In genomic region chr11:105453084-105453483, GRCm38 (mm10) we compare ENCODE assay signal across 18 mouse cellular contexts. TPM values are rescaled to one million over a fixed set of nuclear protein-coding genes. Genes with fewer than 3 reads are reported as not detected.
"Had no signal": no experiment of that assay in that cellular context is flagged by ENCODE, and none has a peak within 500 bp of the region (broad histone marks: within the 10 kb centered on the region; RNA-seq: fewer than 3 reads in every experiment).

No protein-coding gene starts in this region.

- H3K27me3 ChIP-seq: neural tube, embryonic 12.5 days had no signal

- H3K36me3 ChIP-seq: limb, embryonic 15.5 days; liver, embryonic 12.5 days; midbrain, embryonic 10.5 days; neural tube, embryonic 12.5 days had no signal

- H3K27ac ChIP-seq: left cerebral cortex, adult 2 months; limb, embryonic 15.5 days; liver, embryonic 12.5 days; midbrain, embryonic 10.5 days; neural tube, embryonic 12.5 days had no signal

- ATAC-seq: inflammation-experienced regulatory T-cells, adult 6 months; liver, embryonic 12.5 days had no signal

- H3K4me2 ChIP-seq: limb, embryonic 15.5 days; liver, embryonic 12.5 days; lung, embryonic 14.5 days; neural tube, embryonic 12.5 days had no signal

- H3K9me3 ChIP-seq: limb, embryonic 15.5 days; liver, embryonic 12.5 days; midbrain, embryonic 10.5 days; neural tube, embryonic 12.5 days had no signal

- H3K4me3 ChIP-seq: left cerebral cortex, adult 2 months; limb, embryonic 15.5 days; liver, embryonic 12.5 days; midbrain, embryonic 10.5 days; neural tube, embryonic 12.5 days had no signal

- H3K9ac ChIP-seq: limb, embryonic 15.5 days; liver, embryonic 12.5 days; lung, embryonic 14.5 days; neural tube, embryonic 12.5 days had no signal

- DNase-seq: kidney, adult 9 months; kidney, postnatal 14 days; lung, embryonic 14.5 days; lung, postnatal 10 days; lung, postnatal 4 days; midbrain, embryonic 14.5 days; retina, postnatal 1 day; thymus, postnatal 25 days had no signal

RNA-seq across cellular contexts. Expression of gene March10, which starts 3.5 kb away (rescaled TPM):
- polyA plus RNA-seq: inflammation-experienced regulatory T-cells, adult 6 months; limb, embryonic 11.5 days; limb, embryonic 15.5 days; liver, embryonic 12.5 days; liver, embryonic 16.5 days; lung, embryonic 14.5 days; midbrain, embryonic 10.5 days; small intestine, adult 2 months; urinary bladder, adult 2 months had no signal
